13 mouse cellular contexts compared by ENCODE assay signal in the genomic region with DNA sequence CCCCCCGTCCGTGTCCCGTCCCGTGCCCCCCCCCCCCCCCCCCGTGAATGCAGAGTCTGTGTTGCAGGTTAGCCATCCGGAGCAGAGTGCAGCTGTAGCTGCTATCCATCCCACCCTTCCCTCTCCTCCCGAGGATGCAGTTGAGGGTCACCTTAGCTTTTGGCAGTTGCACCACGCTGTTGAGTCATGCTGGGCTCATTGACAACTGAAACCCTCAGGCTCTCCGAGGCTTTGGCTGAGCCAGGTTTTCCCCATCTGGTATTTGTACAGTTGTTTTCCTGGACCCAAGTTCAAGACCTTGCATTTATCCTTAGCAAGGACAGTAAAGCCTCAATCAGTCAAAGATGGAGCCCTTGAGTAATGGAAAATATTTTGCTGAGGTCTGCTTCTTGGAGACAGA. TPM values are rescaled to one million over a fixed set of nuclear protein-coding genes. Genes with fewer than 3 reads are reported as not detected.
A peak's percentile ranks its signal among the peaks of the same experiment; 100 is the strongest.
DNase-seq lines count a peak whose midpoint lies in the region; ATAC-seq lines count a peak whose summit lies in the region.
"Had no signal": no experiment of that assay in that cellular context is flagged by ENCODE, and none has a peak within 500 bp of the region (broad histone marks: within the 10 kb centered on the region; RNA-seq: fewer than 3 reads in every experiment).

No protein-coding gene starts in this region.

- WGBS in kidney, embryonic 15.5 days, result 24% methylated on average over 6 of the region's 9 CpGs
- 18% methylated on average over 7 of the region's 9 CpGs for WGBS in limb, embryonic 15.5 days

- no peaks in the 10 kb centered on the region for H3K36me3 ChIP-seq in kidney, embryonic 15.5 days
- no peaks in the 10 kb centered on the region for H3K36me3 ChIP-seq in limb, embryonic 15.5 days
- H3K36me3 ChIP-seq: lung, embryonic 15.5 days had no signal

- peaks cover 23% of the 10 kb centered on the region for H3K4me1 ChIP-seq in kidney, embryonic 15.5 days
- H3K4me1 ChIP-seq in limb, embryonic 15.5 days, result peaks cover 23% of the 10 kb centered on the region

- DNase-seq in kidney, postnatal 14 days, result peak; percentile 29
- peak; percentile 87 for DNase-seq in adipocyte (ENCODE audit: low spot score)
- DNase-seq in gastrocnemius, postnatal 25 days, result peak; percentile 58
- no peak for DNase-seq in cerebellum, adult 9-10 months
- DNase-seq in embryo, embryonic 10.5 days (ENCODE audit: low spot score), result no peak
- DNase-seq: spleen, adult 18-20 months had no signal

- no peaks in the 10 kb centered on the region for H3K9me3 ChIP-seq in kidney, embryonic 15.5 days (replicated peaks)
- H3K9me3 ChIP-seq in limb, embryonic 15.5 days, result no peaks in the 10 kb centered on the region
- H3K9me3 ChIP-seq: lung, embryonic 15.5 days had no signal

- H3K4me3 ChIP-seq in kidney, embryonic 15.5 days (replicated peaks), result no peak overlapping the region
- H3K4me3 ChIP-seq in limb, embryonic 15.5 days, result no peak overlapping the region
- H3K4me3 ChIP-seq: lung, embryonic 15.5 days had no signal

- H3K27ac ChIP-seq in kidney, embryonic 15.5 days, result no peak overlapping the region
- no peak overlapping the region for H3K27ac ChIP-seq in limb, embryonic 15.5 days
- H3K27ac ChIP-seq: lung, embryonic 15.5 days had no signal

- no peak for ATAC-seq in kidney, embryonic 15.5 days (replicated peaks; ENCODE audit: low FRiP score)
- ATAC-seq in limb, embryonic 15.5 days (ENCODE audit: insufficient number of reproducible peaks, low FRiP score, low TSS enrichment, low read depth), result peak; percentile 68; the same call in 1 of the 2 replicates
- ATAC-seq in erythroblast, adult 5-6 weeks (replicated peaks; ENCODE audit: low FRiP score, poor library complexity, severe bottlenecking), result no peak
- ATAC-seq: intestine, embryonic 16.5 days had no signal

- H3K27me3 ChIP-seq in kidney, embryonic 15.5 days, result no peaks in the 10 kb centered on the region
- no peaks in the 10 kb centered on the region for H3K27me3 ChIP-seq in limb, embryonic 15.5 days
- H3K27me3 ChIP-seq: lung, embryonic 15.5 days had no signal

- no peak overlapping the region for H3K9ac ChIP-seq in kidney, embryonic 15.5 days
- H3K9ac ChIP-seq in limb, embryonic 15.5 days, result no peak overlapping the region
- H3K9ac ChIP-seq: lung, embryonic 15.5 days had no signal

- H3K4me2 ChIP-seq in kidney, embryonic 15.5 days, result no peak overlapping the region
- H3K4me2 ChIP-seq in limb, embryonic 15.5 days, result no peak overlapping the region
- H3K4me2 ChIP-seq: lung, embryonic 15.5 days had no signal

RNA-seq across cellular contexts. Expression of a gene that starts 12.1 kb away (rescaled TPM):
- 0.18 and 0.37 TPM in 2 replicates for polyA plus RNA-seq in kidney, embryonic 15.5 days (2015; fragmentation: Nextera tagmentation; extraction: Ambion mirVana)
- not detected for total RNA-seq in gastrocnemius, postnatal 25 days (2021)
- 5.2 and 6.3 TPM in 2 replicates for polyA plus RNA-seq in limb, embryonic 15.5 days (2015; fragmentation: Nextera tagmentation; extraction: Ambion mirVana)
- total RNA-seq in erythroblast, adult 5-6 weeks (2015; ENCODE audit: low replicate concordance), result not detected in 2 replicates
- not detected in 2 replicates for total RNA-seq in erythroblast, adult 5-6 weeks (2017; ENCODE audit: low replicate concordance)
- total RNA-seq: ES-E14 had no signal

RNA-seq across cellular contexts. Expression of a gene that starts 14.7 kb away (rescaled TPM):
- 20.2 and 21.5 TPM in 2 replicates for polyA plus RNA-seq in kidney, embryonic 15.5 days (2015; fragmentation: Nextera tagmentation; extraction: Ambion mirVana)
- total RNA-seq in gastrocnemius, postnatal 25 days (2021), result not detected
- polyA plus RNA-seq in limb, embryonic 15.5 days (2015; fragmentation: Nextera tagmentation; extraction: Ambion mirVana), result 4.8 and 6.7 TPM in 2 replicates
- total RNA-seq in erythroblast, adult 5-6 weeks (2015; ENCODE audit: low replicate concordance), result not detected in 2 replicates
- total RNA-seq in erythroblast, adult 5-6 weeks (2017; ENCODE audit: low replicate concordance), result not detected in 2 replicates

RNA-seq across cellular contexts. Expression of a gene that starts 46.4 kb away (rescaled TPM):
- not detected in 2 replicates for polyA plus RNA-seq in kidney, embryonic 15.5 days (2015; fragmentation: Nextera tagmentation; extraction: Ambion mirVana)
- total RNA-seq in gastrocnemius, postnatal 25 days (2021), result under 1 TPM in 1 of 2 experiments, not detected in 1; 0.54 TPM
- polyA plus RNA-seq in limb, embryonic 15.5 days (2015; fragmentation: Nextera tagmentation; extraction: Ambion mirVana), result 0.14 TPM in 1 of 2 replicates, not detected in the other
- total RNA-seq in erythroblast, adult 5-6 weeks (2015; ENCODE audit: low replicate concordance), result not detected in 2 replicates
- 1.3 TPM in 1 of 2 replicates, not detected in the other for total RNA-seq in erythroblast, adult 5-6 weeks (2017; ENCODE audit: low replicate concordance)
- polyA plus RNA-seq: intestine, embryonic 16.5 days had no signal

RNA-seq across cellular contexts. Expression of a gene that starts 46.5 kb away (rescaled TPM):
- polyA plus RNA-seq in kidney, embryonic 15.5 days (2015; fragmentation: Nextera tagmentation; extraction: Ambion mirVana), result 44.5 and 46.6 TPM in 2 replicates
- total RNA-seq in gastrocnemius, postnatal 25 days (2021), result 1 to 10 TPM; 7.4 to 9.1 TPM
- 28.0 and 28.1 TPM in 2 replicates for polyA plus RNA-seq in limb, embryonic 15.5 days (2015; fragmentation: Nextera tagmentation; extraction: Ambion mirVana)
- total RNA-seq in erythroblast, adult 5-6 weeks (2015; ENCODE audit: low replicate concordance), result 19.4 and 22.2 TPM in 2 replicates
- total RNA-seq in erythroblast, adult 5-6 weeks (2017; ENCODE audit: low replicate concordance), result 15.9 and 16.3 TPM in 2 replicates

RNA-seq across cellular contexts. Expression of a gene that starts 54.7 kb away (rescaled TPM):
- polyA plus RNA-seq in kidney, embryonic 15.5 days (2015; fragmentation: Nextera tagmentation; extraction: Ambion mirVana), result 0.40 and 0.66 TPM in 2 replicates
- not detected for total RNA-seq in gastrocnemius, postnatal 25 days (2021)
- polyA plus RNA-seq in limb, embryonic 15.5 days (2015; fragmentation: Nextera tagmentation; extraction: Ambion mirVana), result 0.27 and 0.83 TPM in 2 replicates
- 1.3 TPM in 1 of 2 replicates, not detected in the other for total RNA-seq in erythroblast, adult 5-6 weeks (2015; ENCODE audit: low replicate concordance)
- total RNA-seq in erythroblast, adult 5-6 weeks (2017; ENCODE audit: low replicate concordance), result not detected in 2 replicates
- total RNA-seq: ES-E14; left cerebral cortex, postnatal 25 days had no signal
- polyA plus RNA-seq: intestine, embryonic 16.5 days; lung, embryonic 15.5 days had no signal

Comparison
In these comparisons a context has a peak if more than half of its experiments do, and no peak if none do; other contexts are left out.
1. DNase-seq: peak in kidney, postnatal 14 days (single experiment), adipocyte (single experiment) and gastrocnemius, postnatal 25 days (single experiment); none in cerebellum, adult 9-10 months (single experiment) and embryo, embryonic 10.5 days (single experiment).